Mouse (Mus musculus) layer of hippocampus, adult 2 months (tissue): ENCODE results near the gene Slc27a1. TPM values are rescaled to one million over a fixed set of nuclear protein-coding genes. Genes with fewer than 3 reads are reported as not detected.

Experiments used
- DNase-seq, 2 experiments: peaks; one replicate each; pipeline ENCODE4 v3.0.0; 2022; ENCODE audit warnings: low spot score in 2 of 2
- H3K27ac ChIP-seq: fragments of 200-600 bp; 2 replicates; pipeline ENCODE4 v1.8.1; 2022
- H3K4me3 ChIP-seq: fragments of 200-600 bp; 2 replicates; pipeline ENCODE4 v1.8.1; 2022; ENCODE audit warnings: mild to moderate bottlenecking
- CTCF ChIP-seq: fragments of 200-600 bp; conservative IDR thresholded peaks from 2 replicates; pipeline ENCODE4 v1.8.1; 2022; ENCODE audit warnings: antibody characterized with exemption, mild to moderate bottlenecking, moderate library complexity
- total RNA-seq, 2 experiments: library from RNA; stranded (reverse); gene quantifications; 2 replicates each; pipeline ENCODE4 v1.2.3; 2021

The Slc27a1 gene
- total RNA-seq, 2 experiments from 2014 or later = 125 to 126 TPM

- peak in 1 of 2 experiments; percentile 41 for DNase-seq
- Histone ChIP-seq H3K4me3 (peak within 1 kb of the TSS; percentile 51), H3K27ac (peak within 1 kb of the TSS; percentile 68; the same call in 1 of the 2 replicates)
- TF ChIP-seq CTCF = 0 out of 2 replicates have a peak, but pooled peaks have one; percentile 3
These were observed 31.4 kb upstream of the Slc27a1 start, which contains the start of gene Bst2 for GRCm38 (mm10) chr8:71537028-71537867. Bst2 (minus strand) TSS chr8:71537456.

GRCm38 (mm10) chr8:71542632-71543343 is 25.9 kb upstream of the Slc27a1 start, which contains the start of gene Mvb12a:
Mvb12a (plus strand) TSS chr8:71542922.
- peak within 1 kb of the TSS; percentile 94 for H3K4me3 ChIP-seq
- no peak for TF ChIP-seq CTCF
- DNase-seq = peak; percentile 97 to 99
- peak within 1 kb of the TSS; percentile 88 for H3K27ac ChIP-seq

GRCm38 (mm10) chr8:71543755-71544154 is 24.9 kb upstream of the Slc27a1 start:
- DNase-seq = no peak
- peak overlapping the region; percentile 94 for H3K4me3 ChIP-seq

GRCm38 (mm10) chr8:71545053-71545452 is 23.6 kb upstream of the Slc27a1 start:
- Histone ChIP-seq H3K27ac (no peak overlapping the region), H3K4me3 (no peak overlapping the region)
- no peak for DNase-seq
- no peak for TF ChIP-seq CTCF

More at GRCm38 (mm10) chr8:71543755-71544154, 24.9 kb upstream of the Slc27a1 start:
- no peak overlapping the region for H3K27ac ChIP-seq
- no peak for TF ChIP-seq CTCF

- DNase-seq = no peak
- no peak overlapping the region for H3K4me3 ChIP-seq
- no peak for TF ChIP-seq CTCF
- H3K27ac ChIP-seq = no peak overlapping the region
These were observed 21.1 kb upstream of the Slc27a1 start for GRCm38 (mm10) chr8:71547590-71547989.

- DNase-seq = no peak
- Histone ChIP-seq H3K27ac (no peak overlapping the region), H3K4me3 (no peak overlapping the region)
- no peak for TF ChIP-seq CTCF
These were observed 17.9 kb upstream of the Slc27a1 start for GRCm38 (mm10) chr8:71550754-71551153.

GRCm38 (mm10) chr8:71552770-71553169 is 15.9 kb upstream of the Slc27a1 start:
- H3K4me3 ChIP-seq = no peak overlapping the region
- no peak for TF ChIP-seq CTCF
- no peak for DNase-seq

GRCm38 (mm10) chr8:71554001-71554400 is 14.7 kb upstream of the Slc27a1 start:
- no peak for TF ChIP-seq CTCF
- DNase-seq = no peak
- H3K4me3 ChIP-seq = no peak overlapping the region
- H3K27ac ChIP-seq = no peak overlapping the region

More at GRCm38 (mm10) chr8:71552770-71553169, 15.9 kb upstream of the Slc27a1 start:
- no peak overlapping the region for H3K27ac ChIP-seq

- H3K4me3 ChIP-seq = no peak overlapping the region
- no peak for DNase-seq
- no peak overlapping the region for H3K27ac ChIP-seq
- TF ChIP-seq CTCF = no peak
These were observed 14.0 kb upstream of the Slc27a1 start for GRCm38 (mm10) chr8:71554644-71555043.

GRCm38 (mm10) chr8:71558071-71558957 is 10.4 kb upstream of the Slc27a1 start, which contains the start of gene Tmem221:
Tmem221 (minus strand) TSS chr8:71558871.
- Histone ChIP-seq H3K27ac (no peak within 1 kb of the TSS), H3K4me3 (peak within 1 kb of the TSS; percentile 32; the same call in 1 of the 2 replicates)
- no peak for DNase-seq
- no peak for TF ChIP-seq CTCF

GRCm38 (mm10) chr8:71558958-71559690 is 9.6 kb upstream of the Slc27a1 start:
- peak overlapping the region; percentile 32; the same call in 1 of the 2 replicates for H3K4me3 ChIP-seq
- no peak for TF ChIP-seq CTCF
- no peak overlapping the region for H3K27ac ChIP-seq
- DNase-seq = no peak
